Mouse (Mus musculus) CH12F3 (cell line): ENCODE results near the gene Zscan2.

ENCODE experiments used
- in situ Hi-C: fragments of 300-500 bp; cut with MboI; formaldehyde crosslinking; loops from 2 replicates; pipeline ENCODE4 v1.14.3; 2020; ENCODE audit warnings: low sequenced_read_pairs

Zscan2 gene

GRCm38 (mm10) chr7:80875727-80876126 is 15.0 kb downstream of the Zscan2 start:
- in situ Hi-C loops, result no loop called here

DNA sequence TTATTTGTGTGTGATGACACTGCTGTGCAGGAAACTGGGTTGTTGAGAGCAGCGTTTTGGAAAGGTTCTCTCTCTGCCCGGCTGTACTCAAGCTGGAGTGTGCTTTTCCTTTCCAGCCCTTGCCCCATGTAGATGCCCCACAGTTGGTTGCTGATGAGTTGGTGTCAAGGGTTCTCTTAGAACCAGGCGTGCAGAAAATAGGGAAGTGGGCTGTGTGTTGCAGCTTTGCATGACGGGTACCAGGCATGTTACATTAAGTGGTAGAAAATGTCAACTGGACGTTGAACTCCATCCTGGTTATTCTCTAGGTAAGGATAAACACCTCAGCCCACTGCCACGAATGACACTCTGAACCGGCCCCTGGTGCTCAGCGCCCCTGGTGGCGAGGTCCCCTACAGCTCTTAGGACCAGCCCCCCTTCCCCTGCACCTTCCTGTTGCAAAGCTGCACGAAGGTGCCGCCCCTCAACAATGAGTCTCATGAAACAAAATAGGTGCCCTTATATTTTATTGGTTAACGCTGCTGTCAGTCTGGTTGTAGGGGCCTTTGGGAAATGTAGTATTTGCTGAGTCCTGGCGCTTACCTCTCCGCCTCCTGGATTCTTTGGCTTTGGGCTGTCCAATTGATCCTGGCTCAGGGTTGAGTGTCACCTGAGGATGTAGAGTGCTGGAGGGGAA is 22.2 kb downstream of the Zscan2 start:
- in situ Hi-C loops, result no loop called here

GRCm38 (mm10) chr7:80885666-80886065 is 24.9 kb downstream of the Zscan2 start:
- in situ Hi-C loops, result no loop called here

- in situ Hi-C loops, result no loop called here
Measured at GRCm38 (mm10) chr7:80888595-80888994, 27.9 kb downstream of the Zscan2 start.

GRCm38 (mm10) chr7:80889021-80889511 is 28.3 kb downstream of the Zscan2 start:
- in situ Hi-C loops, result no loop called here

DNA sequence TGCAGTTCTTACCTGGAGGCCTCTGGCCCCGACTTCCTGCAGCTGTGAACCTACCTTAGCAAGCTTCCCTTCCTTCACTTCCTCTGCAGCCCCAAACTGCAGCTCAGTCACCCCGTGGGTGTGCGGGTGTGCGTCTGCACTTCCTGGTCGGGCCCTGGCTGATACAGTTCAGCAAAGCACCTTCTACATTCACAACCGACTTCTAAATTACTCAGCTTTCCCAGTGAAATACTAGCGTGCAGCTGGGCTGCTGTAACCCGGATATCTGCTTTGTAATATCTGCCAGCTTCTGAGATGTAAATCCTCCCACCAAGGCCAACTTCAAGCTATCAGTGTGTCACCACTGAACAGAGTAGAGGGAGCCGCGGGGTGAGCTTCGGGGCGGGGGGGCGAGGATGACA is 29.1 kb downstream of the Zscan2 start:
- in situ Hi-C loops, result no loop called here

GRCm38 (mm10) chr7:80893086-80893752 is 32.5 kb downstream of the Zscan2 start:
- in situ Hi-C loops, result no loop called here

GRCm38 (mm10) chr7:80893753-80894129 is 33.0 kb downstream of the Zscan2 start:
- in situ Hi-C loops, result no loop called here

DNA sequence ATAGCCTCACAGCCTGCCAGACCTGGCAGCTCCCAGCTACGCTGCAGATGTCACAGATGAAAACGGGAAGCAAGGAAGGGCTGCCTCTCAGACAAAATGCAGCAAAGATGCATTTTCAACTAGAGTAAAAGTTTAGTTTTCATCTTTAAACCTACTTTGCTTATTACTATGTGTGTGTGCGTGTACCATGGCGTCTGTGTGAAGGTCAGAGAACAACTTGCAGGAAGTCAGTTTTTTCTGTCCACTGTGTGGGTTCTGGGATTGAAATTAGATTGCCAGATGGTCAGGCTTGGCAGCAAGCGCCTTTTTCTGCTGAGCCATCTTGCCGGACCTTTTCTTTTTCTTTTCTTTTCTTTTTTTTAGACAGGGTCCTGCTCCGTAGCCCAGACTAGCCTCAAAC is 33.5 kb downstream of the Zscan2 start:
- in situ Hi-C loops, result no loop called here

GRCm38 (mm10) chr7:80894815-80895519 is 34.2 kb downstream of the Zscan2 start:
- in situ Hi-C loops, result no loop called here

GRCm38 (mm10) chr7:80897134-80897533 is 36.4 kb downstream of the Zscan2 start:
- in situ Hi-C loops, result no loop called here

DNA sequence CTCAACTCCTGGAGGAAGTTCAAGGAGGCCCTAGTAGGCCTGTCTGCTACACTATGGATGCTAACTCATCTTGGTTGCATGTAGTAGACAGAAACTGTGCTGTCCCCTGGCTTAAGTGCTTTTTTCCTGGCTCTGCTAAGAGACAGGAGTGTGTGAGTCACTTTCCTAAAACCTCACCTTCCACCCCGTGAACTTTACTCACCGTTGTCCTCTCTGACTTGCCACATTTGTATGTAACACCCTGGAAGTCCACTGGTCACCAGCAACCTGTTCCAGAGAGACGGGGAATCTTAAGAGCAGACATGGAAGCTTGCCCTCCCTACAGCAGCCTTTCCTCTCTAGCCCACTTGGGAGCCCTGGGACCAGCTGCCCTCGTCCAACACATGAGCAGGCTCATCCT is 37.0 kb downstream of the Zscan2 start:
- in situ Hi-C loops, result no loop called here

GRCm38 (mm10) chr7:80900944-80901501 is 40.3 kb downstream of the Zscan2 start, which contains the start of gene Wdr73:
Wdr73 (minus strand) TSS chr7:80901269.
- in situ Hi-C loops, result no loop called here

- in situ Hi-C loops, result no loop called here
Measured at GRCm38 (mm10) chr7:80901541-80902274, 41.0 kb downstream of the Zscan2 start.

DNA sequence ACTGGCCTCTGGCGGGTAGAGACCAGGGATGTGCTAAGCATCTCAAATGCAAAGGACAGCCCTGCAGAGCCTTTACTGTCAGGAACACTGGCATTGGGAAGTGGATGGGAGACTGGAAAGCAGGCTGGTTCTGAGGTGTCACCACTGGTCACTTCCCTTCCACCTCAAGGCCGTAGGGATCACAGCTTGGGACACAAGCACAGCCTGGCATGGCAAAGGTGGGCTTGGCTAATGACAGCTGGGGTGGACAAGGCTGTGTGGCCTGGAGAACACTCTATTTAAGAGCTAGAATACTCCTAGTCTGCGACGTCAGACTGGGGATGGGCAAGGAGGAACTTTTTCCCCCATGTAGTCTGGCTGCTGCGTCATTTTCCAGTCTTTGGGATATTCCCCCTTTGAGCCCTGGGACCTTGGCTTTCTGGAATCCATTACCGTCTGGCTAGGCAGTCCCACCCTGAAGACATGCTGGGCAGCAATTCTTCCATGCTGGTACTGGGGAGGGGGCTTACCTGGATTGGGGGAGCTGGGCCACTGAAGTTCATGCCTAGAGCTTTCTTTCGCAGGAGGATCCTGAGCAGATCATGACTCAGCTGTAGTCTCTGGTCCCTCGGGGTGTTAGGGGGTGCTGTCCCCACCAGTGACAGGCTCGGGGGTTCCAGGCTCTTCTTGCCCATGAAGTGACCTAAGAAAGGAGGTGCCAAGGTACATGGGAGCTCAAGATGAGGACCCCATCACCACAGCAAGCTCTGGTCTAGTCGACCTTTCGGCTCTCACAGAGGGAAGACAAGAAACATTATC is 43.1 kb downstream of the Zscan2 start:
- in situ Hi-C loops, result no loop called here

GRCm38 (mm10) chr7:80904921-80905515 is 44.3 kb downstream of the Zscan2 start, which contains the start of gene Nmb:
Nmb (minus strand) TSS chr7:80905076.
- in situ Hi-C loops, result no loop called here

DNA sequence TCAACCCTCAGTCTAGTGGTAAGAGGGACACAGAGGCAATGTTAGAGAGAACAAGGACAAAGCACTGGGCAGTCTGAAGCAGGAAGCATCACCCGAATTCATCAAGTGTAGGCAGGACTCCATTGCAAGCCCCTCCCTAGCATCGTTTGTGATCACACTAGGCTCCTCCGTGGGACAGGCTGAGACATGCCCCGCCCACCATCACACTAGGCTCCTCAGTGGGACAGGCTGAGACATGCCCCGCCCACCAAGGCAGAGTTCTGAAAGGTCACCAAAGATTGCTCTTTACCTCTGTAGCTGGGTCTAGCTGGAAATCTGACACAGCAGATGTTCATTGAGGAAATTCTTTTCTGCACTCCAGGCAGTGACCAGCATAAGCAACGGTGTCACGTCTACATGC is 50.3 kb downstream of the Zscan2 start:
- in situ Hi-C loops, result no loop called here

DNA sequence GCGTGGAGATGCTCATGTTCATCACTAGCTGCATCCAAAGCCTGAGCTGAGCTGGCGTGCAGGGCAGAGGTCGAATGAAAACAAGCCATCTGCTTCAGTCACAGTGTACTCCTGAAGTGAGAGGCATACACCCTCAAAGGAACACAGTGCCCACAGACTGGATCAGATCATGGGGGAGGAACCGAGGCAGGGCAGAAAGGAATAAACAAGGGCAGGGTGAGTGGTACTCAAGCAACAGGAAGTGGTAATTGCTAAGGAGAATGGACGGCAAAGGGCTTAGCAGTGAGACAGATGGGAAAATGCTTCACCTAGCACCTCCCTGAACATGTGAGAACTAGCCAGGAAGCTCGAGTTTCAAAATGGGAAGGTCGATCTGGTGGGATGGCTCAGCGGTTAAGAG is 51.8 kb downstream of the Zscan2 start:
- in situ Hi-C loops, result no loop called here

- in situ Hi-C loops, result no loop called here
Measured at GRCm38 (mm10) chr7:80917916-80918465, 57.3 kb downstream of the Zscan2 start.
